Mouse (Mus musculus): ENCODE measurements around the gene Pigq.

DNA sequence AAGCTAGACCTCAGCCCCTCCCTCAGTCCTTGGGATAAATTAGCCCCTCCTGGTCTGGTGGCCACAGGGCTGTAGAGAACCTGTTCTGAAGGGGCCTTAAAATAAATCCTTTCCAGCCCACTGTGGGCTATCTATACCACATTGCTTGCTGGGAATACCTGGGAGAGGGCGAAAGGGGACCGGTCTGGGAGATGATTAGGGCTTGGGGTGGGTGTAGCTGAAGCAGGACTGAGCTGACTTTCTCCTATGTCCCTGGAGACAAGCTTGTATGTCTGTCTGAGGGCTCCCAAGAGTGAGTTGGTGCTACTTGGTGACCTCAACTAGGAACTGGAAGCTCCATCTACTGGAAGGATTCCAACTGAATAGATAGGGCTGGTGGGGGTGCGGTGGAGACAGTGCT lies 67.7 kb downstream of the Pigq start:
- TF ChIP-seq EP300 (IDR thresholded peaks at IDR 0.05; ENCODE audit: low read depth) (no peak), CTCF (IDR thresholded peaks at IDR 0.05; ENCODE audit: low read depth) (no peak)
